Mouse (Mus musculus): Measurements from ENCODE around the gene Ctsw. TPM values are rescaled to one million over a fixed set of nuclear protein-coding genes. Genes with fewer than 3 reads are reported as not detected.

Gene Ctsw
- polyA plus RNA-seq, 1 experiment from 2014 or later = 6.5 TPM

DNA sequence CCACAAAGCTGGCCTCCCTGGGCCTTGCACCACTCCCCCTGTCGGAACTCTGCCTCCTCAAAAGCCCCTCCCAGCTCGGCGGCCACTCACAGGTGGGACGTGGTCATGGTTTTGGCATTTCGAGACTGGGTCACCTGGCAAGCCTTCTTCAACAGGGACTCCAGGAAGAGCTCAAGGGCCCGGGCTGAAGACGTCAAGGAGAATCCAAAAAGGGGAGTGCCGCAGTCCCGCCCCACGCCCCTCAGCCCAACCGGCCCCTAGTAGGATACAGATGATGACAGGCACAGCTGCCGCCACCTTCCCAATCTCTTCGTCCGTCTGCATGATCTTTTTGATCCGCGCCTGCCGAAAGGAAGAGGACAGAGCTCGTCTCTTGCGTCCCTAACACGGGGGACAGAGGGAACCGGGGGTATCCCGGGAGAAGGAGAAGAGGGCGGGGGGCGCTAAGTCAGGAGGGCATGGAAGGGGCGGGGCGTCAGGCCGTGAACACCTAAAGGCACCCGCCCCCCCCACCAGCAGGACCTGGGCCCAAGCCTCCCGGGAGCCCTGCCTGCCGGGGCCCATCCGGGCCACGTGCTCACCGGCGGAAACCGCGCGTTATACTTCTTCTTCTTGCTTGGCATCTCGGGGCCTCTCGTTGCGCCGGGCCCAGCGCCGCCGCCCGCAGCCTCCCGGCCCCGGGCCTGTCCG, 44.1 kb downstream of the Ctsw start:
- peak; percentile 48 for ATAC-seq (replicated peaks)
- WGBS = under 1% methylated on average over 44 of the region's 48 CpGs
- H3K4me2 ChIP-seq = peak overlapping the region; percentile 84
- H3K4me3 ChIP-seq = peak overlapping the region; percentile 64
- H3K36me3 ChIP-seq (replicated peaks) = peaks cover 14% of the 10 kb centered on the region; the same call in 1 of the 2 replicates
- no peaks in the 10 kb centered on the region for H3K9me3 ChIP-seq
- H3K27me3 ChIP-seq (replicated peaks) = no peaks in the 10 kb centered on the region
- H3K9ac ChIP-seq = peak overlapping the region; percentile 85
- H3K27ac ChIP-seq = peak overlapping the region; percentile 88
- peaks cover 39% of the 10 kb centered on the region for H3K4me1 ChIP-seq

GRCm38 (mm10) chr19:5423561-5423960, 44.7 kb downstream of the Ctsw start:
- H3K27me3 ChIP-seq (replicated peaks) = no peaks in the 10 kb centered on the region
- no peak for ATAC-seq (replicated peaks)
- peak overlapping the region; percentile 84 for H3K4me2 ChIP-seq
- H3K9ac ChIP-seq = peak overlapping the region; percentile 85
- WGBS = 68% methylated on average over 12 of the region's 12 CpGs
- peaks cover 39% of the 10 kb centered on the region for H3K4me1 ChIP-seq
- peak overlapping the region; percentile 88 for H3K27ac ChIP-seq
- no peaks in the 10 kb centered on the region for H3K9me3 ChIP-seq
- peak overlapping the region; percentile 64 for H3K4me3 ChIP-seq
- peaks cover 14% of the 10 kb centered on the region; the same call in 1 of the 2 replicates for H3K36me3 ChIP-seq (replicated peaks)

- WGBS = 65% methylated on average over 9 of the region's 9 CpGs
- Histone ChIP-seq H3K9ac (peak overlapping the region; percentile 85; the same call in 1 of the 2 replicates), H3K4me3 (peak overlapping the region; percentile 64), H3K4me1 (peaks cover 39% of the 10 kb centered on the region), H3K27ac (no peak overlapping the region), H3K36me3 (replicated peaks) (peaks cover 14% of the 10 kb centered on the region; the same call in 1 of the 2 replicates), H3K4me2 (peak overlapping the region; percentile 84), H3K27me3 (replicated peaks) (no peaks in the 10 kb centered on the region), H3K9me3 (no peaks in the 10 kb centered on the region)
- no peak for ATAC-seq (replicated peaks)
These were observed 45.3 kb downstream of the Ctsw start for GRCm38 (mm10) chr19:5422895-5423443.

DNA sequence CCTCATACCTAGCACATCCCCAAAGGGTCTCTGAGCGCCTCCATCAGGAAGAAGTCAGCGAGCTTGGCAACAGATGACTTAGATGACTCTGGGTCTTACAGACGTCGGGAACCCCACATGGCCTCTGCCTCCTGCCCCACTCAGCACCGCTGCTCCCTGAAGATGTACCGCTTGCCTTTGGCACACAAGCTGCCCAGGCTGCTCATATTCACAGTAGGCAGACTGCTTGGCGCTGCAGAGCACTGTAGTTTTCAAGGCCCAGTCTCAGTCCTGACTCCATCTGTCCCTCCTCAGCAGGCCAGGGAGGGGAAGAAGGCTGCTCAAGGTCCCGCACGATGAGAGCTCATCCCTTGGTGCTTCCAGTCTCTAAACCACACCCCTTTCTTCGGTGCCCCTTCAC, 46.0 kb downstream of the Ctsw start:
- Histone ChIP-seq H3K4me3 (no peak overlapping the region), H3K4me1 (peaks cover 38% of the 10 kb centered on the region), H3K4me2 (no peak overlapping the region), H3K9me3 (no peaks in the 10 kb centered on the region), H3K9ac (no peak overlapping the region), H3K27ac (no peak overlapping the region), H3K27me3 (replicated peaks) (no peaks in the 10 kb centered on the region), H3K36me3 (replicated peaks) (peaks cover 14% of the 10 kb centered on the region; the same call in 1 of the 2 replicates)
- 85% methylated on average over 10 of the region's 10 CpGs for WGBS
- ATAC-seq (replicated peaks) = no peak

- no peak for ATAC-seq (replicated peaks)
- no peak overlapping the region for H3K27ac ChIP-seq
- no peak overlapping the region for H3K9ac ChIP-seq
- H3K4me1 ChIP-seq = peaks cover 33% of the 10 kb centered on the region
- no peak overlapping the region for H3K4me2 ChIP-seq
- H3K27me3 ChIP-seq (replicated peaks) = no peaks in the 10 kb centered on the region
- no peak overlapping the region for H3K4me3 ChIP-seq
- H3K9me3 ChIP-seq = no peaks in the 10 kb centered on the region
- 89% methylated on average over 5 of the region's 5 CpGs for WGBS
- peaks cover 11% of the 10 kb centered on the region; the same call in 1 of the 2 replicates for H3K36me3 ChIP-seq (replicated peaks)
These were observed 46.5 kb downstream of the Ctsw start for GRCm38 (mm10) chr19:5421784-5422183.

DNA sequence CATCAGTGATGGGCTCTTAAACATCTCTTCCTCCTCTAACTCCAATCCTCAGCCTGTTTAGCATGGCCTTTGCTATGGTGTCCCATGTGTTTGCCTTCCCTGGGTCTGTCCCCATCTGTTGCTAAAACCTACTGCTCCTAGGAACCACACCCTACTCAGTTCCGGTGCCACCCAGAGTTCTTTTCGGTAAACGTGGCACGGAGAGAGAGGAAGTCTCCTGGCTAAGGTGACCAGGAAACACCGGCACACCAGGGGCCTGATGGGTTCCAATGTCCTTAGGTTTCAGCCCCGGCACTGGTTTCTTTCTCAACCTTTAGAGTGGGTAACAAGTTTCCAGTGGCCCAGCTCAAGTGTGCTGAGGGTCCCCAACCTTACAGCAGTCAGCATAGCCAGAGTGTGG, 47.7 kb downstream of the Ctsw start:
- WGBS = 93% methylated on average over 6 of the region's 6 CpGs
- Histone ChIP-seq H3K9ac (no peak overlapping the region), H3K9me3 (no peaks in the 10 kb centered on the region), H3K27ac (no peak overlapping the region), H3K36me3 (replicated peaks) (0 out of 2 replicates have a peak, but pooled peaks cover 4% of the 10 kb centered on the region), H3K4me1 (peaks cover 21% of the 10 kb centered on the region), H3K27me3 (replicated peaks) (no peaks in the 10 kb centered on the region), H3K4me3 (no peak overlapping the region), H3K4me2 (no peak overlapping the region)
- no peak for ATAC-seq (replicated peaks)

DNA sequence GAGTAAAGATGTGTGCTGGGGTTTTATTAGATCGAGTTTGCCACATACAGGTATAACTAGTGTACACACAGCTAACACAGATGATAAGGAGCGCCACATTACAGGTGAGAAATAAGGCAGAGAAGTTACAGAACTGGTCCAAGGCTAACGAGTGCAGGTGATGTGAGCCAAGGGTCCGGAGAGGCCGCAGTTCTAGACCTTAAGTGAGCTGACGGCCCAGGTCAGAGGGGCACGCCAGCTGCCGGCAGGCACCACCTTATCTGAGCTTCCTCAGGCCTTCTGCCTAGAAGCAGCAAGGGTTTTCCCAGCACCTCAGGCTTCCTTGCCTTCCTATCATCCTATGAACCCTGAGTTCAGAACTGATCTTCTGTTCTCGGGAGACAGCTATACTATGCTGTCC, 48.7 kb downstream of the Ctsw start:
- Histone ChIP-seq H3K27me3 (replicated peaks) (no peaks in the 10 kb centered on the region), H3K4me3 (no peak overlapping the region), H3K9me3 (no peaks in the 10 kb centered on the region), H3K4me2 (no peak overlapping the region), H3K27ac (no peak overlapping the region), H3K9ac (no peak overlapping the region), H3K4me1 (peaks cover 21% of the 10 kb centered on the region), H3K36me3 (replicated peaks) (0 out of 2 replicates have a peak, but pooled peaks cover 4% of the 10 kb centered on the region)
- ATAC-seq (replicated peaks) = no peak
- 89% methylated on average over 9 of the region's 9 CpGs for WGBS

GRCm38 (mm10) chr19:5418750-5419466, 49.4 kb downstream of the Ctsw start:
- H3K9me3 ChIP-seq = no peaks in the 10 kb centered on the region
- H3K4me2 ChIP-seq = no peak overlapping the region
- H3K36me3 ChIP-seq (replicated peaks) = 0 out of 2 replicates have a peak, but pooled peaks cover 4% of the 10 kb centered on the region
- no peak for ATAC-seq (replicated peaks)
- WGBS = 92% methylated on average over 8 of the region's 8 CpGs
- no peak overlapping the region for H3K27ac ChIP-seq
- no peak overlapping the region for H3K9ac ChIP-seq
- no peak overlapping the region for H3K4me3 ChIP-seq
- H3K4me1 ChIP-seq = peaks cover 21% of the 10 kb centered on the region
- no peaks in the 10 kb centered on the region for H3K27me3 ChIP-seq (replicated peaks)

Other genes starting within 250 kb of the Ctsw start
- 55.3 and 55.7 TPM in 2 replicates for gene Pacs1, start 195.4 kb downstream of the Ctsw start, polyA plus RNA-seq (2015; fragmentation: Nextera tagmentation; extraction: Ambion mirVana)
- gene Sf3b2, start 173.1 kb downstream of the Ctsw start, polyA plus RNA-seq (2015; fragmentation: Nextera tagmentation; extraction: Ambion mirVana) = 350 and 352 TPM in 2 replicates
- 47.2 and 50.3 TPM in 2 replicates for gene Gal3st3, start 170.2 kb downstream of the Ctsw start, polyA plus RNA-seq (2015; fragmentation: Nextera tagmentation; extraction: Ambion mirVana)
- not detected in 2 replicates for gene Catsper1, start 132.8 kb downstream of the Ctsw start, polyA plus RNA-seq (2015; fragmentation: Nextera tagmentation; extraction: Ambion mirVana)
- gene Cst6, start 118.9 kb downstream of the Ctsw start, polyA plus RNA-seq (2015; fragmentation: Nextera tagmentation; extraction: Ambion mirVana) = 5.9 and 7.2 TPM in 2 replicates
- 43.6 and 43.8 TPM in 2 replicates for gene Eif1ad, start 101.8 kb downstream of the Ctsw start, polyA plus RNA-seq (2015; fragmentation: Nextera tagmentation; extraction: Ambion mirVana)
- 307 and 337 TPM in 2 replicates for gene Banf1, start 101.3 kb downstream of the Ctsw start, polyA plus RNA-seq (2015; fragmentation: Nextera tagmentation; extraction: Ambion mirVana)
- gene Sart1, start 79.8 kb downstream of the Ctsw start, polyA plus RNA-seq (2015; fragmentation: Nextera tagmentation; extraction: Ambion mirVana) = 72.5 and 77.3 TPM in 2 replicates
- gene Tsga10ip, start 66.0 kb downstream of the Ctsw start, polyA plus RNA-seq (2015; fragmentation: Nextera tagmentation; extraction: Ambion mirVana) = not detected in 2 replicates
- gene Drap1, start 43.5 kb downstream of the Ctsw start, polyA plus RNA-seq (2015; fragmentation: Nextera tagmentation; extraction: Ambion mirVana) = 291 and 296 TPM in 2 replicates
- 71.5 and 74.9 TPM in 2 replicates for gene AI837181, start 43.4 kb downstream of the Ctsw start, polyA plus RNA-seq (2015; fragmentation: Nextera tagmentation; extraction: Ambion mirVana)
- gene Fosl1, start 21.0 kb downstream of the Ctsw start, polyA plus RNA-seq (2015; fragmentation: Nextera tagmentation; extraction: Ambion mirVana) = 0.40 TPM in 1 of 2 replicates, not detected in the other
- gene Ccdc85b, start 10.6 kb downstream of the Ctsw start, polyA plus RNA-seq (2015; fragmentation: Nextera tagmentation; extraction: Ambion mirVana) = 11.7 and 13.2 TPM in 2 replicates
- gene Fibp, start 7.9 kb downstream of the Ctsw start, polyA plus RNA-seq (2015; fragmentation: Nextera tagmentation; extraction: Ambion mirVana) = 180 and 185 TPM in 2 replicates
- 41.3 and 45.9 TPM in 2 replicates for gene Efemp2, start 5.4 kb upstream of the Ctsw start, polyA plus RNA-seq (2015; fragmentation: Nextera tagmentation; extraction: Ambion mirVana)
- gene Mus81, start 19.9 kb upstream of the Ctsw start, polyA plus RNA-seq (2015; fragmentation: Nextera tagmentation; extraction: Ambion mirVana) = 54.3 and 60.2 TPM in 2 replicates
- gene Cfl1, start 21.9 kb upstream of the Ctsw start, polyA plus RNA-seq (2015; fragmentation: Nextera tagmentation; extraction: Ambion mirVana) = 3,624 and 3,631 TPM in 2 replicates
- gene 1700020D05Rik, start 35.3 kb upstream of the Ctsw start, polyA plus RNA-seq (2015; fragmentation: Nextera tagmentation; extraction: Ambion mirVana) = 0.17 TPM in 1 of 2 replicates, not detected in the other
- 106 and 111 TPM in 2 replicates for gene Snx32, start 42.0 kb upstream of the Ctsw start, polyA plus RNA-seq (2015; fragmentation: Nextera tagmentation; extraction: Ambion mirVana)
- 0.10 and 0.13 TPM in 2 replicates for gene Ovol1, start 92.1 kb upstream of the Ctsw start, polyA plus RNA-seq (2015; fragmentation: Nextera tagmentation; extraction: Ambion mirVana)
- gene Ap5b1, start 99.5 kb upstream of the Ctsw start, polyA plus RNA-seq (2015; fragmentation: Nextera tagmentation; extraction: Ambion mirVana) = 3.0 and 3.1 TPM in 2 replicates
- 56.2 and 57.7 TPM in 2 replicates for gene Rnaseh2c, start 133.4 kb upstream of the Ctsw start, polyA plus RNA-seq (2015; fragmentation: Nextera tagmentation; extraction: Ambion mirVana)
- 82.3 and 84.7 TPM in 2 replicates for gene Kat5, start 141.7 kb upstream of the Ctsw start, polyA plus RNA-seq (2015; fragmentation: Nextera tagmentation; extraction: Ambion mirVana)
- gene Rela, start 169.0 kb upstream of the Ctsw start, polyA plus RNA-seq (2015; fragmentation: Nextera tagmentation; extraction: Ambion mirVana) = 36.9 and 39.2 TPM in 2 replicates
- gene Sipa1, start 195.2 kb upstream of the Ctsw start, polyA plus RNA-seq (2015; fragmentation: Nextera tagmentation; extraction: Ambion mirVana) = 17.1 and 19.6 TPM in 2 replicates
- 12.5 and 14.0 TPM in 2 replicates for gene Map3k11, start 220.2 kb upstream of the Ctsw start, polyA plus RNA-seq (2015; fragmentation: Nextera tagmentation; extraction: Ambion mirVana)
- gene Pcnx3, start 220.4 kb upstream of the Ctsw start, polyA plus RNA-seq (2015; fragmentation: Nextera tagmentation; extraction: Ambion mirVana) = 29.2 TPM in 2 replicates
- 0.19 and 0.28 TPM in 2 replicates for gene Kcnk7, start 235.9 kb upstream of the Ctsw start, polyA plus RNA-seq (2015; fragmentation: Nextera tagmentation; extraction: Ambion mirVana)

Data from midbrain, embryonic 15.5 days (tissue).